In the genomic region with DNA sequence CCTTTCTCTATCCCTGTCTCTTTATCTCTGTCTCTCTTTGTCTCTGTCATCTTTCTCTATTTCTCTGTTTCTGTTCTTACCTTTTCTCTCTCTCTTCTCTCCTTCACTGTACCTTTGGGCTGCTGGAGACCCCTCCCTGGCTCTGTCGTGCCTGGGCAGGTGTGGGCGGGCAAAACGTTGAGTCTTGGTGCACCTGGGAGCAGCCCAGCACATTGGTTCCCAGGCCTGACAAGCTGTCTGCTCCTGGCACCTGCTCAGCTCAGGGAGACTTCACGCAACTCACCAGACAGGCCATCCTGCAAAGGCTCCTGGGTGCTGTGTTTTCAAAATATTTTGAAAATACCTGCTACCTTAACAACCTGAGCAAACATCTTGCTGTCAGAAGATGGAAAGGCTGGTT, we compare ENCODE assay signal across 31 mouse cellular contexts. TPM values are rescaled to one million over a fixed set of nuclear protein-coding genes. Genes with fewer than 3 reads are reported as not detected.
"Had no signal": no experiment of that assay in that cellular context is flagged by ENCODE, and none has a peak within 500 bp of the region (broad histone marks: within the 10 kb centered on the region; RNA-seq: fewer than 3 reads in every experiment).

No protein-coding gene starts in this region.

- H3K27me3 ChIP-seq: heart, embryonic 12.5 days; intestine, embryonic 15.5 days; limb, embryonic 12.5 days; limb, embryonic 15.5 days had no signal

- H3K9ac ChIP-seq: forebrain, postnatal 0 days; heart, embryonic 12.5 days; hindbrain, embryonic 12.5 days; hindbrain, embryonic 14.5 days; intestine, embryonic 15.5 days; limb, embryonic 12.5 days; limb, embryonic 15.5 days; liver, embryonic 12.5 days; liver, embryonic 14.5 days had no signal

- ATAC-seq: forebrain, postnatal 0 days; hindbrain, embryonic 16.5 days; inflammation-experienced regulatory T-cells, adult 6 months; intestine, embryonic 15.5 days; intestine, postnatal 0 days; liver, embryonic 12.5 days had no signal

- H3K4me3 ChIP-seq: heart, adult 2 months; heart, embryonic 12.5 days; hindbrain, embryonic 12.5 days; intestine, embryonic 15.5 days; limb, embryonic 12.5 days; limb, embryonic 15.5 days; liver, embryonic 12.5 days had no signal

- DNase-seq: forebrain, postnatal 0 days; gastrocnemius, postnatal 10 days; gastrocnemius, postnatal 25 days; heart, adult 11 months; heart, adult 2 months; heart, postnatal 10 days; heart, postnatal 36 days; kidney, adult 18-20 months; kidney, adult 8-10 months; kidney, postnatal 14 days; kidney, postnatal 36 days; layer of hippocampus, adult 9-11 months; layer of hippocampus, postnatal 36 days; left cerebral cortex, postnatal 4 days had no signal

- H3K9me3 ChIP-seq: heart, embryonic 12.5 days; hindbrain, embryonic 12.5 days; intestine, embryonic 15.5 days; limb, embryonic 12.5 days; limb, embryonic 15.5 days; liver, embryonic 12.5 days had no signal

- H3K27ac ChIP-seq: heart, adult 2 months; hindbrain, embryonic 12.5 days; hindbrain, embryonic 14.5 days; intestine, embryonic 15.5 days; kidney, postnatal 0 days; limb, embryonic 12.5 days; liver, embryonic 12.5 days; liver, embryonic 14.5 days had no signal

- H3K36me3 ChIP-seq: heart, embryonic 12.5 days; hindbrain, embryonic 12.5 days; intestine, embryonic 15.5 days; limb, embryonic 12.5 days; limb, embryonic 15.5 days; liver, embryonic 12.5 days had no signal

- H3K4me2 ChIP-seq: heart, embryonic 12.5 days; hindbrain, embryonic 12.5 days; hindbrain, embryonic 14.5 days; intestine, embryonic 15.5 days; limb, embryonic 12.5 days; limb, embryonic 15.5 days; liver, embryonic 12.5 days had no signal

RNA-seq across cellular contexts. Expression of a gene that starts 4.6 kb away (rescaled TPM):
- total RNA-seq: layer of hippocampus, adult 18-20 months; layer of hippocampus, postnatal 36 days; left cerebral cortex, adult 18-20 months; left cerebral cortex, postnatal 10 days; left cerebral cortex, postnatal 25 days had no signal
- polyA plus RNA-seq: liver, adult 2 months; liver, embryonic 12.5 days had no signal
